Mouse (Mus musculus): ENCODE data around the gene Mt1.

- TF ChIP-seq EP300 (IDR thresholded peaks at IDR 0.05; ENCODE audit: insufficient read depth, low read depth, low read length), result peak; percentile 96
- peak; percentile 84 for TF ChIP-seq CTCF (IDR thresholded peaks at IDR 0.05; ENCODE audit: low read depth, low read length)
- TF ChIP-seq POLR2A (IDR thresholded peaks at IDR 0.05; ENCODE audit: insufficient read depth, low read length), result peak; percentile 29
Measured at GRCm38 (mm10) chr8:94186542-94186941, 7.7 kb downstream of the Mt1 start.

Measured in ES-Bruce4 (cell line).